Comparison of ENCODE assay signal across 8 mouse cellular contexts in the genomic region with DNA sequence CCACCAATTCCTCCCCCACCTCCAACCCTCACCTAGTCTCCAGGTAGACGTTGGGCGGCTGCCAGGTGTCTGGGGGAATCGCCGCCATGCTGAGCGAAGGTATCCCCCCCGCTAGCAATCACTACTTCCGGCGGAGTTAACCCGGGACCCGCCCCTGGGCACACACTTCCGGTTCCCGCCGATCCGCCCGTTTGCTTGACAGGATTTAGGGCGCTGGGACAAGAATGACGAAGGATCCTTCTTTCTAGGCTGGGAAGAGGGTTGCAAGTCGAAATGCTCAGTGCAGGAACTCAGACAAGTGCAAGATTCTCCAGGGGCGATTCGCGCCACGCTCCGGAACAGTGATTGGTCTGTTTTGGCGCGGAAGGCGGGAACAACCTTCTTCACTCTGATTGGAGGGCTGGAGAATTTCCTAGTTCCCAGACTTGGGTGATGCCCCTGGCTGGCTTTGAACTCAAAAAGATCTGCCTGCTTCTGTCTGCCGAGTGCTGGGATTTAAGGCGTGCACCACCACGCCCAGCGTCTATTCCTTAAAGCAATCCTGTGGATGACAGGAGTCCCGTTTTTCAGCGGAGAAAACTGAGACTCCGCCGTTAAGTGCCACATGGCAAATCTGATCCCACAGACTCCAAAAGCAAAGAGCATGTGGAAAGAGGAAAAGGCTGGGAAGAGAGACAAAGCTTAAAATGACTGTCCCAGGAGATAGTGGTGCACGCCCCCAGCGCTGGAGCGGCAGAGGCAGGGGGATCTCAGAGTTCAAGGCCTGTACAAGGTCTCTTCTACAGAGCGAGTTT. TPM values are rescaled to one million over a fixed set of nuclear protein-coding genes. Genes with fewer than 3 reads are reported as not detected.
A peak's percentile ranks its signal among the peaks of the same experiment; 100 is the strongest.
DNase-seq lines count a peak whose midpoint lies in the region; ATAC-seq lines count a peak whose summit lies in the region.

A gene (minus strand): TSS at position 347 of the 794 bp plus-strand sequence.

- peak within 1 kb of the TSS; percentile 95 for H3K9ac ChIP-seq in heart, embryonic 11.5 days (ENCODE audit: low read depth, low read length)
- peak within 1 kb of the TSS; percentile 92 for H3K9ac ChIP-seq in kidney, embryonic 16.5 days (replicated peaks; ENCODE audit: low read length)
- H3K9ac ChIP-seq in liver, embryonic 12.5 days = peak within 1 kb of the TSS; percentile 88
- H3K9ac ChIP-seq in stomach, embryonic 15.5 days = peak within 1 kb of the TSS; percentile 89

- ATAC-seq in erythroblast, adult 5-6 weeks (replicated peaks; ENCODE audit: low FRiP score, poor library complexity, severe bottlenecking) = peak; percentile 72
- ATAC-seq in heart, embryonic 11.5 days (replicated peaks; ENCODE audit: insufficient number of reproducible peaks, low FRiP score, low TSS enrichment) = peak; percentile 51
- peak; percentile 46; the same call in 1 of the 2 replicates for ATAC-seq in kidney, embryonic 16.5 days (ENCODE audit: low FRiP score, low TSS enrichment)
- peak; percentile 62 for ATAC-seq in liver, embryonic 12.5 days
- peak; percentile 61; the same call in 1 of the 2 replicates for ATAC-seq in stomach, embryonic 15.5 days (ENCODE audit: insufficient read depth, low FRiP score, low read depth)

- no peaks in the 10 kb centered on the region for H3K27me3 ChIP-seq in heart, embryonic 11.5 days (ENCODE audit: control insufficient read depth, insufficient read depth, low read length)
- H3K27me3 ChIP-seq in kidney, embryonic 16.5 days (ENCODE audit: insufficient read depth, low read length) = no peaks in the 10 kb centered on the region
- no peaks in the 10 kb centered on the region for H3K27me3 ChIP-seq in liver, embryonic 12.5 days (replicated peaks)
- H3K27me3 ChIP-seq in stomach, embryonic 15.5 days (replicated peaks) = no peaks in the 10 kb centered on the region

- peaks cover 10% of the 10 kb centered on the region; the same call in 1 of the 2 replicates for H3K36me3 ChIP-seq in heart, embryonic 11.5 days (ENCODE audit: control insufficient read depth, insufficient read depth, low read length)
- peaks cover 13% of the 10 kb centered on the region for H3K36me3 ChIP-seq in kidney, embryonic 16.5 days (ENCODE audit: insufficient read depth, low read length)
- H3K36me3 ChIP-seq in liver, embryonic 12.5 days = peaks cover 29% of the 10 kb centered on the region
- peaks cover 12% of the 10 kb centered on the region for H3K36me3 ChIP-seq in stomach, embryonic 15.5 days

- peak within 1 kb of the TSS; percentile 84 for H3K4me3 ChIP-seq in heart, embryonic 11.5 days (ENCODE audit: low read depth, low read length)
- H3K4me3 ChIP-seq in kidney, embryonic 16.5 days (ENCODE audit: low read length) = peak within 1 kb of the TSS; percentile 93
- H3K4me3 ChIP-seq in liver, embryonic 12.5 days = peak within 1 kb of the TSS; percentile 88
- peak within 1 kb of the TSS; percentile 88 for H3K4me3 ChIP-seq in stomach, embryonic 15.5 days (replicated peaks)

- H3K4me1 ChIP-seq in heart, embryonic 11.5 days (ENCODE audit: control insufficient read depth, insufficient read depth, low read length) = peaks cover 21% of the 10 kb centered on the region
- peaks cover 38% of the 10 kb centered on the region for H3K4me1 ChIP-seq in kidney, embryonic 16.5 days (ENCODE audit: insufficient read depth, low read length)
- H3K4me1 ChIP-seq in liver, embryonic 12.5 days = peaks cover 70% of the 10 kb centered on the region
- H3K4me1 ChIP-seq in stomach, embryonic 15.5 days = peaks cover 36% of the 10 kb centered on the region

- WGBS in heart, embryonic 11.5 days (ENCODE audit: insufficient replicate concordance) = 6% methylated on average over 38 of the region's 38 CpGs
- 8% methylated on average over 38 of the region's 38 CpGs for WGBS in kidney, embryonic 16.5 days
- WGBS in liver, embryonic 12.5 days (ENCODE audit: insufficient replicate concordance) = 6% methylated on average over 38 of the region's 38 CpGs
- WGBS in stomach, embryonic 15.5 days = 8% methylated on average over 38 of the region's 38 CpGs

- H3K4me2 ChIP-seq in heart, embryonic 11.5 days = peak within 1 kb of the TSS; percentile 91
- H3K4me2 ChIP-seq in kidney, embryonic 16.5 days (replicated peaks; ENCODE audit: low read depth, low read length) = peak within 1 kb of the TSS; percentile 84
- H3K4me2 ChIP-seq in liver, embryonic 12.5 days = peak within 1 kb of the TSS; percentile 80
- H3K4me2 ChIP-seq in stomach, embryonic 15.5 days = peak within 1 kb of the TSS; percentile 69

- no peaks in the 10 kb centered on the region for H3K9me3 ChIP-seq in heart, embryonic 11.5 days (replicated peaks; ENCODE audit: control insufficient read depth, low read length)
- no peaks in the 10 kb centered on the region for H3K9me3 ChIP-seq in kidney, embryonic 16.5 days (ENCODE audit: low read length)
- no peaks in the 10 kb centered on the region for H3K9me3 ChIP-seq in liver, embryonic 12.5 days (replicated peaks)
- no peaks in the 10 kb centered on the region for H3K9me3 ChIP-seq in stomach, embryonic 15.5 days

- H3K27ac ChIP-seq in heart, embryonic 11.5 days (ENCODE audit: low read depth, low read length) = peak within 1 kb of the TSS; percentile 100
- peak within 1 kb of the TSS; percentile 100 for H3K27ac ChIP-seq in kidney, embryonic 16.5 days (ENCODE audit: low read length)
- H3K27ac ChIP-seq in liver, embryonic 12.5 days = peak within 1 kb of the TSS; percentile 96
- H3K27ac ChIP-seq in stomach, embryonic 15.5 days = peak within 1 kb of the TSS; percentile 100

- DNase-seq in CD4-positive helper T cell, adult 2 months (ENCODE audit: low read depth, low spot score) = peak; percentile 84
- DNase-seq in brain, adult 2 months (ENCODE audit: low read depth, low spot score) = peak; percentile 90
- DNase-seq in natural killer cell, adult 2 months (ENCODE audit: low spot score in 2 of 2) = peak; percentile 73 to 77

RNA-seq across cellular contexts. Expression of the gene that starts here (rescaled TPM):
- 13.4 and 20.2 TPM in 2 replicates for total RNA-seq in erythroblast, adult 5-6 weeks (2015; ENCODE audit: low replicate concordance)
- total RNA-seq in erythroblast, adult 5-6 weeks (2017; ENCODE audit: low replicate concordance) = 17.4 and 31.6 TPM in 2 replicates
- polyA plus RNA-seq in heart, embryonic 11.5 days (2014; fragmentation: Nextera tagmentation; extraction: Ambion mirVana) = 117 and 135 TPM in 2 replicates
- polyA plus RNA-seq in kidney, embryonic 16.5 days (2015; fragmentation: Nextera tagmentation; extraction: Ambion mirVana) = 167 and 186 TPM in 2 replicates
- 123 and 126 TPM in 2 replicates for polyA plus RNA-seq in liver, embryonic 12.5 days (2016; fragmentation: Nextera tagmentation; extraction: Ambion mirVana)
- 148 and 150 TPM in 2 replicates for polyA plus RNA-seq in stomach, embryonic 15.5 days (2015; fragmentation: Nextera tagmentation; extraction: Ambion mirVana)

Comparison
In these comparisons a context has a peak if more than half of its experiments do, and no peak if none do; other contexts are left out.
1. Peak in every context shown above with its lines: DNase-seq, ATAC-seq, H3K4me3 ChIP-seq and H3K27ac ChIP-seq.